Mouse (Mus musculus) limb, embryonic 14.5 days (tissue): ENCODE measurements at regions not wholly inside any gene's neighbourhood (a gene's known extent, or its start where the extent isn't known, plus 50 kb on each side); places are given as distances from the start of the nearest gene placed in this dataset.

Source experiments
- ATAC-seq: fragments of 200-750 bp; cut with Nextera tagmentation; 2 replicates; pipeline ENCODE4 v1.8.0; 2017; ENCODE audit warnings: low read depth, moderate number of reproducible peaks, moderate TSS enrichment; ENCODE audit not compliant: low FRiP score
- DNase-seq: peaks from one replicate; pipeline ENCODE4 v3.0.0-alpha.2; 2015; ENCODE audit warnings: low spot score
- H3K27ac ChIP-seq: fragments of 300-500 bp; sonication (generic); replicated peaks from 2 replicates; pipeline ENCODE4 v1.5.1; 2014; ENCODE audit warnings: low read depth, mild to moderate bottlenecking, low read length, moderate library complexity, mixed read lengths
- H3K27me3 ChIP-seq: fragments of 300-500 bp; sonication (generic); 2 replicates; pipeline ENCODE4 v1.6.1; 2014; ENCODE audit warnings: low read length, mixed read lengths; ENCODE audit not compliant: control insufficient read depth, insufficient read depth
- H3K36me3 ChIP-seq: fragments of 300-500 bp; sonication (generic); 2 replicates; pipeline ENCODE4 v1.6.1; 2014; ENCODE audit warnings: mild to moderate bottlenecking, low read length, moderate library complexity, mixed read lengths; ENCODE audit not compliant: control insufficient read depth, insufficient read depth
- H3K4me1 ChIP-seq: fragments of 300-500 bp; sonication (generic); 2 replicates; pipeline ENCODE4 v1.6.1; 2014; ENCODE audit warnings: antibody characterized with exemption, low read length, mixed read lengths; ENCODE audit not compliant: control insufficient read depth, insufficient read depth
- H3K4me2 ChIP-seq: fragments of 300-500 bp; sonication (generic); replicated peaks from 2 replicates; pipeline ENCODE4 v1.6.1; 2014; ENCODE audit warnings: low read depth, mild to moderate bottlenecking, low read length, moderate library complexity; ENCODE audit not compliant: severe bottlenecking
- H3K4me3 ChIP-seq: fragments of 300-500 bp; sonication (generic); replicated peaks from 2 replicates; pipeline ENCODE4 v1.5.1; 2014; ENCODE audit warnings: low read length
- H3K9ac ChIP-seq: fragments of 300-500 bp; sonication (generic); 2 replicates; pipeline ENCODE4 v1.6.1; 2014; ENCODE audit warnings: mild to moderate bottlenecking, low read depth, low read length, moderate library complexity; ENCODE audit not compliant: severe bottlenecking
- H3K9me3 ChIP-seq: fragments of 300-500 bp; sonication (generic); 2 replicates; pipeline ENCODE4 v1.6.1; 2016; ENCODE audit warnings: low read length; ENCODE audit not compliant: control insufficient read depth
- POLR2A ChIP-seq: fragments of 200-500 bp; IDR thresholded peaks from 2 replicates; pipeline ENCODE4 v1.8.0; 2012; ENCODE audit warnings: inconsistent platforms, mild to moderate bottlenecking, moderate library complexity, borderline replicate concordance; ENCODE audit not compliant: insufficient read depth, insufficient read length; ENCODE audit errors: extremely low read depth
- WGBS: fragments of 180-500 bp; shearing (Covaris S2); extraction: QIAGEN DNeasy Blood & Tissue Kit; methylation state at CpG from one replicate; pipeline ENCODE4 v1.1.7; 2014; 5-methylcytosine and 5-hydroxymethylcytosine counted together

DNA sequence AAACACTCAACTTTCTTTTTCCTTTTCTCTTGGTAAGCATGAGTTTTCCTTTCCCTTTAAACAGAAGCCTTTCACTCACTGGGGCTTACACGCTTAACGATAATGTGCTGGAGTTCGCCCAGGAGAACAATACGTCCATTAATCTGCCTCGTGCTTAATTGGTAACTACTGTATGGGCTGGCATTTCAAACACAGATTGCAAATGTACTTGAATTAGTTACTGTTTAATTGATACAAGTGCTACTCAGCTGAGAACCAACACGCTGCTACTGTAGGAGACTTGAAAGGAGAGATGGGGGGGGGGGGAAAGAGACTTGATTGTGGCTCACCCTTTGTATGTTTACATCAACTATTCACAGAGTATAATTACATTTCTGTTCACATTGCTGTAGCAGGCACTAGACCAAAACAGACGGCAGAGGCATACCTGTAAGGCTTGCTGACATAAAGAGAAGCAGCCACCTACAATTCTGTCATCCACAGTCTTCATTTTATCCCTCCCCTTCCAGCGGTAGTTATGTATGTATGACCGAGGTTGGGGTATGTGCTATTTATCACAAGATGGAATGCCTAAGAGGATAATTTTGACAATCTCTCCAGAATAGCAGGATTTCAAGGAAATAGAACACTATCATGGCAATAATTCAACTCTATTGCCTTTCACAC lies 481.6 kb upstream of the Nox3 start:
- no peak for TF ChIP-seq POLR2A
- ATAC-seq = no peak
- WGBS = 36% methylated on average over 9 of the region's 9 CpGs

DNA sequence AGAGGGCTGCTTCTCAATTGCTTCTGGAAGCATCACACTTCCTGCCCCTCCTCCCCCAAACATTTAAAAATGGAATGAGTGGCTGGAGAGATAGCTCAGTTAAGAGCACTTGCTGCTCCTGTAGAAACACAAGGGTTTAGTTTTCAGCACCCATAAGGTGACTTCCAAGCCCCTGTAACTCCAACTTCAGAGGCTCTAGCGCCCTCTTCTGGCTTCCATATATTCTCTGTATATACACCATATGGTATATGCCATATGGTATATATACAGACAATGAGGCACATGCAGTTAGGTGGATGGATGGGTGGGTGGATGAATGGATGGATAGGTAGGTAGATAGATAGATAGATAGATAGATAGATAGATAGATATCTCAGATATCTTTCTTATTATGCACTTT lies 483.2 kb upstream of the Nox3 start:
- ATAC-seq = no peak
- no peak overlapping the region for H3K4me3 ChIP-seq
- TF ChIP-seq POLR2A = no peak
- no peaks in the 10 kb centered on the region for H3K27me3 ChIP-seq
- H3K36me3 ChIP-seq = no peaks in the 10 kb centered on the region
- WGBS = 54% methylated on average over 1 of the region's 1 CpGs
- no peak overlapping the region for H3K27ac ChIP-seq
- no peak for DNase-seq
- no peak overlapping the region for H3K9ac ChIP-seq
- H3K4me2 ChIP-seq = no peak overlapping the region
- H3K4me1 ChIP-seq = no peaks in the 10 kb centered on the region
- no peaks in the 10 kb centered on the region for H3K9me3 ChIP-seq

More for the DNA sequence above, 481.6 kb upstream of the Nox3 start:
- Histone ChIP-seq H3K4me1 (no peaks in the 10 kb centered on the region), H3K4me2 (no peak overlapping the region), H3K27ac (no peak overlapping the region), H3K27me3 (no peaks in the 10 kb centered on the region), H3K9ac (no peak overlapping the region), H3K9me3 (no peaks in the 10 kb centered on the region), H3K36me3 (no peaks in the 10 kb centered on the region), H3K4me3 (no peak overlapping the region)
- DNase-seq = no peak

DNA sequence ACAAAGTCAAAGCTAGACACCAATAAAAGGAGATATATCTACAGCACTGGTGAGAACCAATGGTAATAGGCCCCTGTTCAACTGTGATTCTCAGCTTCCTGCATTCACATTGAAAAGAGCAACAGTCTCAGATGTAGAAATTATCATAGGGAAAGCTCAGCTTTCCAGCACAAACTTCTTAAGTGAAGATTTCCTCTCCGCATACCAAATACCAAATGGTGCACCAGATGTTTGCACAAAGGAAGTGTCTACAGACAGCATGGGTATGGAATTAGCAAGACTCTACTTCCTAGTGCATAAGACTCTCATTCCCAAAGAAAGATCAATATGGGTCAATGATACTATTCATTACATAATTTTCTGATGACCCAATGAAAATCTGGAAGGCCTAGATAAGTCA lies 486.0 kb upstream of the Nox3 start:
- H3K4me1 ChIP-seq = no peaks in the 10 kb centered on the region
- TF ChIP-seq POLR2A = no peak
- no peaks in the 10 kb centered on the region for H3K36me3 ChIP-seq
- H3K9ac ChIP-seq = no peak overlapping the region
- no peaks in the 10 kb centered on the region for H3K27me3 ChIP-seq
- no peak overlapping the region for H3K4me3 ChIP-seq
- no peaks in the 10 kb centered on the region for H3K9me3 ChIP-seq
- no peak for DNase-seq
- H3K27ac ChIP-seq = no peak overlapping the region
- no peak overlapping the region for H3K4me2 ChIP-seq
- WGBS = 85% methylated on average over 1 of the region's 1 CpGs
- no peak for ATAC-seq

DNA sequence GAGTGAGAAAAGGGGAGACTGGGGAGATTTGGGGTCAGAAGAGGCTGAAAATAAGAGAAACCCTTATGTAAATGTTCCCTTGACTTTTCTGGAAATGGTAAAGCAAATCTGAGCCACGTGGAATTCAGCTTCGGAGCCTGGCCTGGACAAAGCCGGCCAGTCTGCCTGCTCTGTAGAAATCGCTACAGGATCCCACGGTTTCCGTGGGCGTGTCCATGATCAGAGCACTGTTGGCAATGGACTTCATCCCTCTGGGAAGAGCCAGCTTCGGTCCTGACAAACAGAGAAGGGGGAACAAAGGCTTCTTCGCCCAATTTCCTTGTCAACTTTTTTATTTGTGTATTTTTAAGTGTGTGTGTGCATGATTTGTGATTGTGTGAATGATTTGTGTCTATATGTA lies 490.7 kb upstream of the Nox3 start:
- H3K4me2 ChIP-seq = no peak overlapping the region
- no peaks in the 10 kb centered on the region for H3K9me3 ChIP-seq
- H3K4me1 ChIP-seq = no peaks in the 10 kb centered on the region
- H3K9ac ChIP-seq = no peak overlapping the region
- ATAC-seq = no peak
- no peaks in the 10 kb centered on the region for H3K36me3 ChIP-seq
- no peak overlapping the region for H3K27ac ChIP-seq
- no peaks in the 10 kb centered on the region for H3K27me3 ChIP-seq
- no peak for TF ChIP-seq POLR2A
- DNase-seq = no peak
- H3K4me3 ChIP-seq = no peak overlapping the region
- WGBS = 65% methylated on average over 9 of the region's 9 CpGs

DNA sequence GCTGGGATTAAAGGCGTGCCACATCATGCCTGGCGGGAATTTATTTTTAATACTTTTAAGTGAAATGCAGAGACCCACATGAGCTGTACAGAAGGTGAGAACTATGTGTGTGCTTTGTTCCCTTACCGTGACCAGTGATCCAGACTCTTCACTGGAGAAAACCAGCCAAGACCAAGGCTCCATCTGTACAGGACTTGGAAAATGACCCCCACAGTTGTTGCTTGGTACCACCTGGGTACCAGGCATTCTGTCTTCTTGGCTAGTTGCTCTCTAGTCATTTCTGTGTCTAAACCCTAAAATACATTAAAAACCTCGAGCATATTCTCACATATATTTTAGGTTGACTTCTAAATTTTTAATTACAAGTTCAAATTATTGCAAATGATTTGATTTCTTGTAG lies 491.5 kb upstream of the Nox3 start:
- Histone ChIP-seq H3K9ac (no peak overlapping the region), H3K27ac (no peak overlapping the region), H3K36me3 (no peaks in the 10 kb centered on the region), H3K9me3 (no peaks in the 10 kb centered on the region), H3K27me3 (no peaks in the 10 kb centered on the region), H3K4me1 (no peaks in the 10 kb centered on the region), H3K4me3 (no peak overlapping the region), H3K4me2 (no peak overlapping the region)
- 85% methylated on average over 4 of the region's 4 CpGs for WGBS
- TF ChIP-seq POLR2A = no peak
- DNase-seq (no peak), ATAC-seq (no peak)

DNA sequence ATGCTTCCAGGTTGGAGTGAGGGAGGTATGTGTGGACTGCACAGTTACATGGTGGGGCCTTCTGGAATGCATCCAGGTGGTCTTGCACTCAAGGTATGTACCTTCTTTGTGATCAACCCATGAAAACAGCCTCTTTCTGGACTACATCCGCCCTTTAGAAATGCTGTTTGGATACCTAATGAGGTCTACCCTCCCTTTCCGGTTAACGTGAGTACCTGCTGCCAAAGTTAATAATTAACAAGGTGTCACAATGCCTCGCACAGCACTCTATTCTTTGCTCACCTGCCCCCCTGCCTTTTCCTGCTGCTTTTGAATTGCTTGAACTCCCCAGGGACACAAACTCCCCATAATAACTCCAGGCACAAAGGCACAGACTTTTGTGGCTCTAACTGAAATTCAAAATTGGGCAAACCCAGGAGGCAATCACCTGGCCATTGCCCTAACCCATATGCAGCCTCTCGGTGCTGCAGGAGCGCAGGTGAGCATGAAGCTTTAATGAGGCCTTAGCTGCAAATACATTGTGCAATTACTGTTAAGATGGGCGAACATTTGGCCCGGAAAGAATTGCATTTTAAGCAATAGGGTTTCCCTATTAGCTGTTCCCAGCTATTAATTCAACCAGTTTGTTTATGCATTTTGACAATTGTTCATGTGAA lies 500.9 kb upstream of the Nox3 start:
- DNase-seq (no peak), ATAC-seq (no peak)
- WGBS = 36% methylated on average over 8 of the region's 8 CpGs

More for the DNA sequence above, 500.9 kb upstream of the Nox3 start:
- no peak overlapping the region for H3K4me3 ChIP-seq
- H3K9me3 ChIP-seq = no peaks in the 10 kb centered on the region
- H3K4me2 ChIP-seq = no peak overlapping the region
- no peaks in the 10 kb centered on the region for H3K27me3 ChIP-seq
- no peak overlapping the region for H3K9ac ChIP-seq
- no peak for TF ChIP-seq POLR2A
- 0 out of 2 replicates have a peak, but pooled peaks cover 5% of the 10 kb centered on the region for H3K4me1 ChIP-seq
- H3K27ac ChIP-seq = no peak overlapping the region
- H3K36me3 ChIP-seq = no peaks in the 10 kb centered on the region
